Mouse (Mus musculus) central nervous system, embryonic 18 days (tissue): Measurements from ENCODE around the gene 1700042G07Rik. TPM values are rescaled to one million over a fixed set of nuclear protein-coding genes. Genes with fewer than 3 reads are reported as not detected.

Source experiments
- polyA plus RNA-seq: library from polyadenylated mRNA; depleted of rRNA; stranded (reverse); fragments of >200 nt; gene quantifications from 2 replicates; pipeline ENCODE4 v1.2.3, GENCODE M21; 2012; rRNA removed

1700042G07Rik gene
- not detected in 2 replicates for polyA plus RNA-seq

DNA sequence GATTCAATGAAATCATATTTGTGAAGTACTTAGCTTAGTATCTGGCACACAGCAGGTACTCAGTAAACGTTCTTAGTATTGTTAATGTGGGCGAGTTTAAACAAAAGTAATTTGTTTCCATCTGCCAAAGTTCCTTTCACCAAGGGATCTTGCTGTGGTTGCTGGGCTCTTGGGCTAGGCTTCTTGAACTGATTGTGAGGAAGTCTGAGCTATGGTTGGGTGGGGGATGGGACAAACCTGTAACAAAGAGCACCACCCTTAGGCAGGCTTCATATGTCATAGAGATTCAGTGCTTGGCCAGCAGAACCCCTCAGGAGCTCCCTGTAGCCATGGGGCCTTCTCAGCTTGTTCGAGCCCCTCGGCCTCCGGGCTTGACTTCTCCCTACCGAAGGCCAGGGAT is at the start of gene 1700042G07Rik, which contains the start of gene Gm49337:
Gene 1700042G07Rik (plus strand): TSS at position 301 of the 400 bp plus-strand sequence.
Gene Gm49337 (plus strand): TSS at position 313 of the 400 bp plus-strand sequence.

DNA sequence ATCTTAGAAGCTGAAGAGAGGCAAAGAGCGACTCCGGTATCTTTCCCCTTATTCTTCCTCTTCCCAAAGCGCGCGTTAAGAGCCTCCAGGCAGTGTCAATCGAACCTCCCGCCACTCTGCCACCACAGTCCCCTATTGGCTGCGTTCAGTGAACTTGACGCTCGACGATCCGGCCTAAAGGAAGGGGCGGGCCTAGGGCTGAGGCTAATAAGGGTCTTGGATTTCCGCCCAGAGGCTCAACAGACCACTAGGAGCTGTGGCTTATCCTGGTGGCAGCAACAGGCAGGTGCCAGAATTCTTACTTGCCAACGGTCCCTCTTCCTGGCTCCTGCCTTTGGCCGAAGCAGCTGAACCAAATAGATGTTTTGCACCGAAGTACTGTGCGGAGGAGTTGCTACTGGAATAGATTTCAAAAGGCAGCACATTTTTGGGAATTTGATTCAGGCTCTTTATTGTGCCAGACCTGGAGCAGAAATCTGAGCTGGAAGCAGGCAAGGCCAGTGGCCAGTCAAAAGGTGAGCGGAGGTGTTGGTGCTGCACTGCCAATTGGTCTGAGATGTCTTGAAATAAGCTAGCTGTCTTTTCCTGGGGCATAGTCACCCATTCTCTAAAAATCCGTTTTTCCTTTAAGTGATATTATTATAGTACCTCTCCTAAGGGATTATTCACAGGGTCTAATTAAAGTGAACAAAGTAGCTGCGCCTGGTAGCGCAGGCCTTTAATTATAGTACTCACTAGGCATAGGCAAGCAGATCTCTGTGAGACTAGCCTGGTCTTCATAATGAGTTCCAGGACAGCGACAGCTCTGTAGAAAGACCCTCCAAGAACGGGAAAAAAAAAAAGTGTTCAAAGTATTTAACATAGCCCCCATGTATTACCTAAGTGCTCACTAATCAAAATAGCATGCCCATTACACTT is 49.3 kb upstream of the 1700042G07Rik start, which contains the start of the genes Rad54l and Pomgnt1:
Gene Rad54l (minus strand): TSS at position 89 of the 918 bp plus-strand sequence.
Gene Pomgnt1 (plus strand): TSS at position 239 of the 918 bp plus-strand sequence.

DNA sequence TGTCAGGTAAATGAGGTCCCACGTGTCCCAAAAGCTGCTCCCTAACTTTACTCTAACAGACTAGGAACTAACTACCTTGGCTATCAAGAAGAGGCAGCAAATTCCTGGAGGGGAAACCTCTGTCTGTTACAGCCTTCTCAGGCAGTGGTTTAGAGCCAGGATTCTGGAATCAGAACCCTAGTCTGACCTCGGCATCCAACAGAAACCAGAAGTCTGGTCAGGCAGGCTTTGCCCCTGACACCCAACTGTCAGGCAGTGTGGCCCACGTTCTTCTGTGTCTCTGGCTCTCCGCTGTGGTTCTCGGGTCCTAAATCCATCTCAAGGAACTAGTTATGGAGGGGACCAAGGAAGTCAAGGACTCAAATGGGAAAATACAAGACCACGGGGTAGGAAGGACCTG is 21.9 kb upstream of the 1700042G07Rik start, which contains the start of gene Lurap1:
Gene Lurap1 (minus strand): TSS at position 101 of the 400 bp plus-strand sequence.

DNA sequence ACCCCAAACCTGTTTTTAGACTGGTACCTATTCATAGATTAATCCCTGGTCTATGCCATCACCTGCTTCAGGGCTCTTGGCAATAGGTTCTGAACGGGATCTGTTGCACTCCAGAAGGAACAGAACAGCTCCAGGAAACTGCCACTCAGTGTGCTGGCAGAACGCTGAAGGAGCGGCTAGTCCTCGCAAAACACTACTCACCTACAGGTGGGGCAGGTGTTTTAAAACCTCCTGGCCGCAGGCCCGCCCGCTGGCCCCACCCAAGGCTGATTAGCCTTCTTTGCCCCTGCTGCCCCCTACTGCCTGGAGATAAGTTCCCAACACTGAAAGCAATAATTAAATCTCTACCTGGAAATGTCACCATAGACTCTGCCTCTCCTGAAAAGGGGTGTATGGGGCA is 5.8 kb upstream of the 1700042G07Rik start, which contains the start of gene Tspan1:
Gene Tspan1 (minus strand): TSS at position 198 of the 400 bp plus-strand sequence.

DNA sequence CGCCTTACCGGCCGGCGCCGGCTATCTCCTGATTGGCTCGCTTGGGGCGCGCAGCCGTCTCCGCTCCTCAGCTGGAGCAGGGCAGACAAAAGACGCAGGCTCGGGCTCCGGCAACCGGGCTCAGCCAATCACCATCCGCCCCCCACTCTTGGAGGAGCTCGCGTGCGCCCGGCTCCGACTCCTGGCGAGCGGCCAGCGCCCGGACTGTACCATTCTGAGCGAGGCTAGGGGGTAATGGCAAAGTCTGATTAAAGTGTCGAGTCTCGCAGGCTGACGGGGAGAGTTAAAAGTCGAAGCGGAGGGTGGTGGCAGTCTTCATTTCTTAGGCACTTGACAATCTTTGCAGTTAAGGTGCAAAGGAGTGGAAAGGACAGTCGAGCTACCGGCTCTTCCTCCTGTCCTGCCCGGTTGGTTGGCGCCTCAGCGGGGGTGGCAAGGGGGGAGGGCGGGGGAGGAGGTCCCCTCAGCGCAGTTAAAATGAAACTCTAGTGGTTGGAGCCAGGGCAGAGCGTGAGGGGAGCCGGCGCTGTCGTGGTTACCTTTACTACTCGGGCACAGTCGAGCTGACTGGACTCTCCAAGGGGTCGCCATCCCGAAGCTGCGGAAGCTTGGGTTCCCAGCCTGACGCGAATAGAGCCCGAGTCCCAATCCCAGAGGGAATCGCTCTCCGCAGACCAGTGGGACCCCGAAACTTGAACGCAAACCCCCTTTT is 48.1 kb downstream of the 1700042G07Rik start, which contains the start of gene Pik3r3:
Gene Pik3r3 (plus strand): TSS at position 479 of the 712 bp plus-strand sequence.

Other genes with a start within 250 kb of the 1700042G07Rik start
- gene Dmbx1, start 233.4 kb upstream of the 1700042G07Rik start, polyA plus RNA-seq: 2.2 and 2.4 TPM in 2 replicates
- gene Faah, start 155.4 kb upstream of the 1700042G07Rik start, polyA plus RNA-seq: 34.3 and 35.3 TPM in 2 replicates
- 5.9 TPM in 2 replicates for gene Nsun4, start 119.5 kb upstream of the 1700042G07Rik start, polyA plus RNA-seq
- 481 and 560 TPM in 2 replicates for gene Uqcrh, start 98.3 kb upstream of the 1700042G07Rik start, polyA plus RNA-seq
- gene Lrrc41, start 98.1 kb upstream of the 1700042G07Rik start, polyA plus RNA-seq: 45.6 and 46.0 TPM in 2 replicates
- 4.3 and 4.5 TPM in 2 replicates for gene Rad54l, start 49.7 kb upstream of the 1700042G07Rik start, polyA plus RNA-seq
- gene Pomgnt1, start 49.5 kb upstream of the 1700042G07Rik start, polyA plus RNA-seq: 78.6 and 80.4 TPM in 2 replicates
- 2.8 and 3.5 TPM in 2 replicates for gene Lurap1, start 22.0 kb upstream of the 1700042G07Rik start, polyA plus RNA-seq
- 0.33 and 0.62 TPM in 2 replicates for gene Tspan1, start 5.8 kb upstream of the 1700042G07Rik start, polyA plus RNA-seq
- gene Gm49337, start within 50 bp of the 1700042G07Rik start, polyA plus RNA-seq: not detected in 2 replicates
- 68.8 and 71.4 TPM in 2 replicates for gene Pik3r3, start 48.2 kb downstream of the 1700042G07Rik start, polyA plus RNA-seq